Mouse (Mus musculus) lung, postnatal 0 days (tissue): ENCODE data around the gene Aacs. TPM values are rescaled to one million over a fixed set of nuclear protein-coding genes. Genes with fewer than 3 reads are reported as not detected.

Experiments
- ATAC-seq: fragments of 200-750 bp; cut with Nextera tagmentation; 2 replicates; pipeline ENCODE4 v1.8.0; 2017; ENCODE audit warnings: moderate library complexity
- DNase-seq: peaks from one replicate; pipeline ENCODE4 v3.0.0-alpha.2; 2016; ENCODE audit warnings: low spot score
- H3K27ac ChIP-seq: fragments of 300-500 bp; sonication (generic); 2 replicates; pipeline ENCODE4 v1.5.1; 2014; ENCODE audit warnings: antibody characterized with exemption, mild to moderate bottlenecking, low read length, mixed read lengths
- H3K27me3 ChIP-seq: fragments of 300-500 bp; sonication (generic); replicated peaks from 2 replicates; pipeline ENCODE4 v1.6.1; 2014; ENCODE audit warnings: low read length, mixed read lengths; ENCODE audit not compliant: insufficient read depth
- H3K36me3 ChIP-seq: fragments of 300-500 bp; sonication (generic); 2 replicates; pipeline ENCODE4 v1.6.1; 2014; ENCODE audit warnings: low read length, mixed read lengths; ENCODE audit not compliant: insufficient read depth
- H3K4me1 ChIP-seq: fragments of 300-500 bp; sonication (generic); 2 replicates; pipeline ENCODE4 v1.6.1; 2014; ENCODE audit warnings: antibody characterized with exemption, low read depth, low read length, mixed read lengths; ENCODE audit not compliant: insufficient read depth
- H3K4me2 ChIP-seq: fragments of 300-500 bp; sonication (generic); replicated peaks from 2 replicates; pipeline ENCODE4 v1.6.1; 2014; ENCODE audit warnings: low read depth, mild to moderate bottlenecking, low read length, moderate library complexity, mixed read lengths
- H3K4me3 ChIP-seq: fragments of 300-500 bp; sonication (generic); 2 replicates; pipeline ENCODE4 v1.5.1; 2014; ENCODE audit warnings: low read depth, low read length
- H3K9ac ChIP-seq: fragments of 300-500 bp; sonication (generic); replicated peaks from 2 replicates; pipeline ENCODE4 v1.6.1; 2014; ENCODE audit warnings: low read depth, mild to moderate bottlenecking
- H3K9me3 ChIP-seq: fragments of 300-500 bp; sonication (generic); 2 replicates; pipeline ENCODE4 v1.6.1; 2016; ENCODE audit warnings: low read length, mixed read lengths
- CTCF ChIP-seq: IDR thresholded peaks from 2 replicates; pipeline ENCODE4 v1.5.1; 2016; ENCODE audit warnings: antibody characterized with exemption, mild to moderate bottlenecking
- EP300 ChIP-seq: IDR thresholded peaks from 2 replicates; pipeline ENCODE4 v1.6.1; 2016; ENCODE audit warnings: antibody characterized with exemption, mild to moderate bottlenecking, control low read depth
- WGBS: fragments of 180-500 bp; shearing (Covaris S2); extraction: QIAGEN DNeasy Blood & Tissue Kit; methylation state at CpG from one replicate; pipeline ENCODE4 v1.1.7; 2014; 5-methylcytosine and 5-hydroxymethylcytosine counted together
- polyA plus RNA-seq: library from polyadenylated mRNA; unstranded; fragments of >200 nt; fragmentation: Nextera tagmentation; extraction: Ambion mirVana; gene quantifications from 2 replicates; pipeline ENCODE4 v1.2.1, GENCODE M21; 2015

Gene Aacs
- polyA plus RNA-seq, 1 experiment from 2014 or later: 20.0 TPM

DNA sequence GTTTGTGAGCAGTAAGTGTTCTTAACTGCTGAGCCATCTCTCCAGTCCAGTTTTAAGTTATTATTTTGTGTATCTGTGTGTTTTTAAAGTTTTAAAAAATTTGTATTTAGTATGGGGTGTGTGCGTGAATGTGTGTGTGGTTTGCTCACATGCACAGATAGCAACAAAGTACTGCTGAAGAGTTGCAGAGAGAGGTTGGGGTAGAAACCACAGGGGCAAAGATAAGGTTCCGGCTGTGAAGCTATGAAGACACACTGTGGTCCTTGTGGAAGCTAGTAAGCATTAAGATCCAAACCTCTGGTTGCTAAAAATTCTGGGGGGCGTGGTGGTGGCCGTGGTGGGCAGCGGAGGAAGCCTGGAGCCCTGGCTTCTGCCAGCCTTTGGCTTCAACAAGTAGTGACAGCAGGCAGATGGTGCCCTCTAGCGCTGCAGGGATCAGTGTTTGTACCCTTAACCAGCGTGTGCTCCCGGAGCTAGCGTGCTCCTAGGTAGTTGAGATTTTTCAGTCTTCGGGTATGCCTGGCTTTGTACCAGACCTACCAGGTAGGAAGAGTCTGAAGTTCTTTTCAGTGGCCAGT lies 13.7 kb upstream of the Aacs start:
- Histone ChIP-seq H3K27ac (no peak overlapping the region), H3K36me3 (no peaks in the 10 kb centered on the region), H3K27me3 (no peaks in the 10 kb centered on the region), H3K9me3 (no peaks in the 10 kb centered on the region), H3K4me2 (no peak overlapping the region), H3K9ac (no peak overlapping the region), H3K4me3 (no peak overlapping the region), H3K4me1 (no peaks in the 10 kb centered on the region)
- DNase-seq (peak; percentile 57), ATAC-seq (no peak)
- TF ChIP-seq EP300 (no peak), CTCF (peak; percentile 73)
- 52% methylated on average over 10 of the region's 10 CpGs for WGBS

- H3K36me3 ChIP-seq: no peaks in the 10 kb centered on the region
- 27% methylated on average over 7 of the region's 7 CpGs for WGBS
- ATAC-seq: no peak
- H3K27me3 ChIP-seq: no peaks in the 10 kb centered on the region
- no peaks in the 10 kb centered on the region for H3K9me3 ChIP-seq
- peak overlapping the region; percentile 10; the same call in 1 of the 2 replicates for H3K4me3 ChIP-seq
- H3K4me1 ChIP-seq: no peaks in the 10 kb centered on the region
- TF ChIP-seq EP300 (no peak), CTCF (no peak)
- H3K4me2 ChIP-seq: peak overlapping the region; percentile 30; the same call in 1 of the 2 replicates
- no peak overlapping the region for H3K9ac ChIP-seq
- DNase-seq: no peak
- H3K27ac ChIP-seq: no peak overlapping the region; the same call in 1 of the 2 replicates
Observed at GRCm38 (mm10) chr5:125465192-125465591, 10.4 kb upstream of the Aacs start.

GRCm38 (mm10) chr5:125465701-125466106 lies 9.9 kb upstream of the Aacs start:
- WGBS: under 1% methylated on average over 25 of the region's 25 CpGs
- Histone ChIP-seq H3K36me3 (no peaks in the 10 kb centered on the region), H3K4me3 (peak overlapping the region; percentile 10; the same call in 1 of the 2 replicates), H3K9me3 (no peaks in the 10 kb centered on the region), H3K4me1 (no peaks in the 10 kb centered on the region), H3K9ac (no peak overlapping the region), H3K27ac (no peak overlapping the region), H3K4me2 (peak overlapping the region; percentile 30), H3K27me3 (no peaks in the 10 kb centered on the region)
- ATAC-seq: peak; percentile 100
- TF ChIP-seq CTCF (no peak), EP300 (0 out of 2 replicates have a peak, but pooled peaks have one; percentile 47)
- DNase-seq: peak; percentile 99

GRCm38 (mm10) chr5:125466483-125466882 lies 9.1 kb upstream of the Aacs start:
- no peaks in the 10 kb centered on the region for H3K4me1 ChIP-seq
- H3K9ac ChIP-seq: no peak overlapping the region
- H3K27ac ChIP-seq: no peak overlapping the region
- no peak for DNase-seq
- H3K27me3 ChIP-seq: no peaks in the 10 kb centered on the region
- TF ChIP-seq EP300 (no peak), CTCF (no peak)
- H3K4me2 ChIP-seq: no peak overlapping the region
- no peak overlapping the region for H3K4me3 ChIP-seq
- no peak for ATAC-seq
- H3K36me3 ChIP-seq: no peaks in the 10 kb centered on the region
- no peaks in the 10 kb centered on the region for H3K9me3 ChIP-seq
- 74% methylated on average over 5 of the region's 5 CpGs for WGBS

DNA sequence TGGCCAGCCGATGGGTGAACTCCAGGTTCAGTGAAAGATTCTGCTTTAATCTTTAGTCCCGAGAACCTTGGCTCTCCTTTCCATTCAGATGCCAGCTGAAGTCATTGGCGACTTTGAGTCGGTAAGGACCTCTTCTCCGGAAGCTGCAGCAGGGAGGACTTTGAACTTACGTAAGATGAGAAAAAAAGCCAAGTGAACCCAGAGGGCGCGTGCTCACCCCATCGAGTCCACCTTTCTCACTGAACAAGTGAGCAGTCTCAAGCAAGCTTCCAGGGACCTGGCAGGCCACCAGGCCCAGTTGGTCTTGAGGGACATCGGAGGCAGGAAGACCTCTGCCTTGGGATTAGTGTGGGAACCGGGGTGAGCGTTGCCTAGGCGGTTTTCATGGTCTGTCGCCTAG lies 8.4 kb upstream of the Aacs start:
- H3K27me3 ChIP-seq: no peaks in the 10 kb centered on the region
- no peaks in the 10 kb centered on the region for H3K9me3 ChIP-seq
- no peak for TF ChIP-seq EP300
- TF ChIP-seq CTCF: no peak
- 78% methylated on average over 14 of the region's 14 CpGs for WGBS
- no peak overlapping the region for H3K4me3 ChIP-seq
- H3K9ac ChIP-seq: no peak overlapping the region
- DNase-seq (no peak), ATAC-seq (no peak)
- H3K27ac ChIP-seq: no peak overlapping the region
- H3K4me2 ChIP-seq: no peak overlapping the region
- no peaks in the 10 kb centered on the region for H3K36me3 ChIP-seq
- H3K4me1 ChIP-seq: no peaks in the 10 kb centered on the region

DNA sequence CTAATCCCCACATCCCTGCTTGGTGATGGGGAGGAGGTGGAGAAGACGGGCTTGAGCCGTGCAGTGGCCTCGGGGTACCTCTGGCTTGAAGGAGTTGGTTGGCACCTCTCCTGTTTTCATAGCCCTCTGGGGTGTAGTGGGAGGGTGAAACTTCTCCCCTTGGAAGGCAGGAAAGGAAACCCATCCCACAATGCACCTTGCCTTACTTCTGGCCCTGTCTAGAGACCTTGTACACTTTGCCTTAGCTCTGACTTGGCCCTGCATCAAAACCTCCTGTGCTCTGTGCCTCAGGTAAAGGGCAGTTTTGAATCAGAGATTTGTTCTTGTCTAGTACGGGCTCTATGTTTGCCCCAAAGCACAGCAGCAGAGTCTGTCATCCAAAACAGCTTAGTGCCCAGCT lies 4.9 kb upstream of the Aacs start:
- H3K27ac ChIP-seq: no peak overlapping the region

More for the DNA sequence above, 4.9 kb upstream of the Aacs start:
- Histone ChIP-seq H3K4me3 (no peak overlapping the region), H3K4me2 (no peak overlapping the region), H3K4me1 (no peaks in the 10 kb centered on the region), H3K27me3 (no peaks in the 10 kb centered on the region), H3K9ac (no peak overlapping the region), H3K9me3 (no peaks in the 10 kb centered on the region), H3K36me3 (no peaks in the 10 kb centered on the region)
- TF ChIP-seq EP300 (no peak), CTCF (no peak)
- no peak for DNase-seq
- no peak for ATAC-seq
- 75% methylated on average over 4 of the region's 4 CpGs for WGBS
